Mouse (Mus musculus): ENCODE results near the gene Bicc1.

- no peak for TF ChIP-seq POLR2A (IDR thresholded peaks at IDR 0.05; ENCODE audit: low read depth, low read length)
- TF ChIP-seq CTCF (conservative IDR thresholded peaks at IDR 0.05; ENCODE audit: insufficient read depth, insufficient read length, low read depth, low read length): no peak
Measured at GRCm38 (mm10) chr10:70993497-70994134, 165.9 kb downstream of the Bicc1 start.
